Mouse (Mus musculus) myocyte (in vitro differentiated cells): Measurements from ENCODE around the gene Reep1.

Experiments used
- E2F4 ChIP-seq: IDR thresholded peaks from one replicate; pipeline ENCODE4 v1.6.1; 2011; ENCODE audit warnings: mild to moderate bottlenecking, control low read depth, moderate library complexity; ENCODE audit not compliant: insufficient read depth
- MAX ChIP-seq: IDR thresholded peaks from one replicate; pipeline ENCODE4 v1.6.1; 2011; ENCODE audit warnings: low read depth, mild to moderate bottlenecking, control low read depth
- MYOD1 ChIP-seq, 3 experiments: IDR thresholded peaks; one replicate each; pipeline ENCODE4 v1.6.1; 2011; ENCODE audit warnings: control low read depth in 2 of 3, low read depth in 2 of 3, mild to moderate bottlenecking in 2 of 3, moderate library complexity in 1 of 3; ENCODE audit not compliant: insufficient read length in 2 of 3, control insufficient read depth in 1 of 3
- MYOG ChIP-seq, 3 experiments: IDR thresholded peaks; one replicate each; pipeline ENCODE4 v1.6.1; 2011; ENCODE audit warnings: control low read depth in 2 of 3, low read depth in 2 of 3, mild to moderate bottlenecking in 2 of 3; ENCODE audit not compliant: insufficient read length in 2 of 3, control insufficient read depth in 1 of 3, insufficient read depth in 1 of 3
- POLR2A ChIP-seq: IDR thresholded peaks from one replicate; pipeline ENCODE4 v1.6.1; 2011; ENCODE audit warnings: low read depth, mild to moderate bottlenecking, control low read depth, moderate library complexity; ENCODE audit not compliant: insufficient read length
- POLR2AphosphoS2 ChIP-seq: IDR thresholded peaks from one replicate; pipeline ENCODE4 v1.6.1; 2011; ENCODE audit warnings: low read depth, control low read depth; ENCODE audit not compliant: insufficient read length
- USF1 ChIP-seq: IDR thresholded peaks from one replicate; pipeline ENCODE4 v1.6.1; 2011; ENCODE audit warnings: low read depth, mild to moderate bottlenecking, control low read depth, moderate library complexity

DNA sequence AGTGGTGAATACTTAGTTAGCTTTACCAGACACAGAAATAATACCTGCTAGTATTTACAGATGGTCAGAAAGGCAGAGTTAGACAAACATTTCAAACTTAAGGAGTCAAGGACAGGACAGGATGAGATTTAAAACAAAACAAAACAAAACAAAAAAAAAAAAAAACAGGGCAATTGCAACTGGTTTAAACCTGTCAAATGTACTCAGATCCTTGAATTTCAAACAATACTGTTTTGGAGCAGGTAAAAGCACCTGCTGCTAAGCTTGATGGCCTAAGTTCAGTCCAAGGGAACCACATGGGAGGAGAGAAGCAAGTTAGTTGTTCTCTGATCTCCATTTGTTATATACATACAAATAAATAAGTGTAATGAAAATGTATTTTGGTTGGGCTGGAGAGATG is 132.5 kb downstream of the Reep1 start:
- TF ChIP-seq USF1 (no peak), E2F4 (no peak), POLR2A (no peak), MAX (no peak), MYOG (IDR thresholded peaks at IDR 0.05; ENCODE audit: control insufficient read depth in 1 of 3, insufficient read depth in 1 of 3, insufficient read length in 2 of 3, low read depth in 2 of 3) (no peak), POLR2AphosphoS2 (no peak), MYOD1 (IDR thresholded peaks at IDR 0.05; ENCODE audit: control insufficient read depth in 1 of 3, insufficient read length in 2 of 3, low read depth in 2 of 3) (no peak)
